Mouse (Mus musculus) layer of hippocampus, postnatal 10 days (tissue): ENCODE results near the gene Ptar1. TPM values are rescaled to one million over a fixed set of nuclear protein-coding genes. Genes with fewer than 3 reads are reported as not detected.
A peak's percentile ranks its signal among the peaks of the same experiment; 100 is the strongest.
"Not testable (repeated sequence)": the region's sequence is repeated elsewhere in the genome, so short reads cannot be mapped to it uniquely, and the experiment has no call there.

ENCODE experiments used
- DNase-seq, 2 experiments: peaks; one replicate each; pipeline ENCODE4 v3.0.0; 2021; ENCODE audit warnings: low spot score in 2 of 2
- long read RNA-seq: library from polyadenylated mRNA; stranded (forward); transcript quantifications from one replicate; pipeline ENCODE4 v2.0.0, GENCODE M21; 2023
- total RNA-seq, 2 experiments: library from RNA; stranded (reverse); gene quantifications; 2 replicates each; pipeline ENCODE4 v1.2.3; 2021

The Ptar1 gene
- 10 to 100 TPM; 41.9 to 47.8 TPM for total RNA-seq
- long read RNA-seq, full-length matches to known transcripts: 1 of 7 reads
- long read RNA-seq, partial matches to known transcripts: 1 of 7 reads
- long read RNA-seq, other reads (novel, unspliced or antisense): 5 of 7 reads

GRCm38 (mm10) chr19:23687296-23688021 lies at the start of gene Ptar1:
Gene Ptar1, plus strand, starts transcription at chr19:23687429.
- peak; percentile 88 to 93 for DNase-seq

- no peak for DNase-seq
Measured at GRCm38 (mm10) chr19:23643819-23644218, 43.4 kb upstream of the Ptar1 start.

GRCm38 (mm10) chr19:23645347-23645746 lies 41.9 kb upstream of the Ptar1 start:
- no peak for DNase-seq

DNA sequence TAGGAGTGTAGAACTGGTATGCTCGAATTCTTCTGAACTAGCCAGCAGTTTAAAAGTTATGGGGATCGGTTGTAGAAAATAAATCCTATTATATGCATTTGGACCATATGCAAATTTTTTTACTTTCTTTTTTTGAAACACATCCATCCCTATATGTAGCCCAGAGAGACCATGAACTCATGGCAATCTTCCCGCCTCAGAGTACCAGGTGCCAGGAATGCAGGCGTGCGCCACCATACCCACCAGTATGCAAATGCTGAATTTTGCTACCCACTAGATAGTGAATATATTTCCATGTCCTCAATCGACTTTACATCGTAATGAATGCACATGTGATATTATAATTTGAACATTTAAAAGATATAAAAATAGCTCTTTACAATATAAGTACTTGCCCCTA lies 39.9 kb upstream of the Ptar1 start:
- no peak for DNase-seq

DNA sequence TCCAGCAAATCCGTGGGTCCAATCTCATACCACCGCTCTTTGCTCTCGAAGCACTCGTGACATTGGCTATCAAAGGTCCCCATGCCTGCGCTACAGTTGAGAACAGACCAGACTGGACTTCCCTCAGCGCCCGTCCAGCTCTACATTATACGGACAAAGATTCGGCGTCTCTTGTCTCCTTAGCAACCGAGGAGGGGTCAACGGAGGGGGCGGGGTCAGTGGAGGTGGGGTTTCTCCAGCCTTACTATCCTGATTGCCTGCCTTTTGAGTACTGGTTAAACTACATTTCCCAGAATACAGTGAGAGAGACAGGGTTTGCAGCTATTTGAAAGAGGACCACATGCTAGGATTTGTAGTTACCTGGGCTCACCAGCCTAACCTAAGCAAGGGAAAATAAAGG lies 34.6 kb upstream of the Ptar1 start, which contains the start of gene 1700028P14Rik:
Gene 1700028P14Rik, minus strand, starts transcription at position 169 of the 400 bp plus-strand sequence.
- DNase-seq: peak; percentile 50 to 63

DNA sequence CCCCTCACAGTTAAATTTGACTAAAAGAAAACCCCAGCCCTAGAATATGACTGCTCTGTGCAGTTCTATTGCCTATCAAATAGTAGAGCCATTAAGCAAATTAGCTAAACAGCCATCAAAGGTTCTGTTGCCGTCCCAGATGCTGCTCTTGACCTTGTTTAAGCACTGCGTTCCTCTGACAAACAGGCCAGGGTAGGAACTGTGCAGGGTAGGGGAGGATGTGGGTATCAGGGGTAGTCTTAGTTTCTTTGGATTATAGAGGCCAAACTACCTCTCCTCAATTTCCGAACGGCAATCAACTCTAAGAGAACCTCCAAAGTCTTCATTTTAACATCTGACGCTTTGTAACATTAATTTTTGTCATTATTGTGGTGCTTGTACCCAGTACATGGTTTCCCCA lies 34.1 kb upstream of the Ptar1 start:
- DNase-seq: no peak

- DNase-seq: no peak
Measured at GRCm38 (mm10) chr19:23657261-23657932, 29.8 kb upstream of the Ptar1 start.

DNA sequence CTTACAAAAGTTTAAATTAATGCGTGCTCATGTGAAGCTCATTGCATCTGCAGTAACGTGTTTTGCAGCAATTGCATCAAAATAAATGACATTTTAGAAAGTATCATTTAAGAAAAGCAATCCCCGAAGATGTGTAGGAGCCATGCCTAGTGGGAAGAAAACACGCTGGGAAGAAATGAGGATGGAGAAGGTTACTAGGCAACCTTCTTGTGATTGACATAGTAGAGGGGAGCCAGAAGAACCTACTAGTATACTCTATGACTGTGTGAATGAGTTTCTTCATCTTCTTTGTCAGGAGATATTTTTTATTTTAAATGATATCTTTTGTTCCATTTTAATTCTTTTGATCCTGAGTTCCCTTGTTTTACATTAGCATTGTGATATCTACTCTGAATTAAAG lies 28.9 kb upstream of the Ptar1 start:
- DNase-seq: no peak

DNA sequence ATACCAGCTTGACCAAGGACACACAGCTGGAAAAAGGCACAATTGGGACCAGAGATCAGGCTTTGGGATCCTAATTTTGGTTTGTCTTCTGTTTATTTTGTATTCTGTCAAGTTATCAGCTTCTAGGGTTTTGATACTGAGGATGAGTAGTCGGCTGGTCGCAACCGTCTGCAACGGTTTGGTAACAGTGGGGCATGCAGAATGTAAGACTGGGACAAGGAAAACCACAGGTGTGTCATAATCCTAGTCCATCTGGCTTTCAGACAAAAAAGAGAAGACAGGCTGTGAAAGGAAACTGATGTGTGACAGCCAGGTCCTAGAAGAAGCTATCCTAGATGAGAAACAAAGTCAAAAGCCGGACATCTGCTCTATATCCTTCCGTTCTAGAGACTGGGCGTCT lies 23.1 kb upstream of the Ptar1 start:
- DNase-seq: no peak

DNA sequence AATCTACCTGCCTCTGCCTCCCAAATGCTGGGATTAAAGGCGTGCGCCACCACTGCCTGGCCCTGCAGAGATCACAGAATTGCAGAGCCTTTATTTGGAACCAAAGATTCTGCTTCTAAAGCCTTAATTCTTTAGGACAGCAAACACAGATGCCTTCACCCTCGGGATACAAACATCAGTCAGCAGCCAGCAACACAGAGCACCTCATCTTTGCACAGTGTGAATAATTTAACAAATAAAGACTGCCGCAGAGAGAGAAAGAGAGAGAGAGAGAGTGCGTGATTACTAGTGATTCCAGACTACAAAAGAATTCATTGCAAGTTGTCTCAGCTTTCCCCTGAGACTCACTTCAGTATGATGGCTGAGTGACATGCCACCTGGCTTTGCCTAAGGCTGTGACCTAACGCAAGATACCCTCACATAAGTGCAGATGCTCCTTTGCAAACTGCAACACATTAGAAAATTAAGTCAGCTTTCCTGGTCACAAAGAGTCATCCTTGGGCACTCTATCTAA lies 19.0 kb upstream of the Ptar1 start:
- no peak for DNase-seq

GRCm38 (mm10) chr19:23673021-23673420 lies 14.2 kb upstream of the Ptar1 start:
- no peak for DNase-seq

DNA sequence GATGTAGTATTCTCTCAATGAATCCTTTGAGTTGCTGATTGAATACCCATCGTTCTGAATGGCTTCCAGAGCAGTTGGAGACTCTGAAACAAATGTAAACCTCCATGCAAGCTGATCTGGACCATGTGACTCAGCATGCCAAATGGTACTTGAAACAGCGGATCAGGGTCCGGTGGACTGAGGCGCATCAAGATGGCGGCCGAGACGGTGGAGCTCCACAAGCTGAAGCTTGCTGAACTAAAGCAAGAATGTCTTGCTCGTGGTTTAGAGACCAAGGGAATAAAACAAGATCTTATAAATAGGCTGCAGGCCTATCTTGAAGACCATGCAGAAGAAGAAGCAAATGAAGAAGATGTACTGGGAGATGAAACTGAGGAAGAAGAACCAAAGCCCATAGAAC lies 11.6 kb upstream of the Ptar1 start:
- not testable (repeated sequence) for DNase-seq

DNA sequence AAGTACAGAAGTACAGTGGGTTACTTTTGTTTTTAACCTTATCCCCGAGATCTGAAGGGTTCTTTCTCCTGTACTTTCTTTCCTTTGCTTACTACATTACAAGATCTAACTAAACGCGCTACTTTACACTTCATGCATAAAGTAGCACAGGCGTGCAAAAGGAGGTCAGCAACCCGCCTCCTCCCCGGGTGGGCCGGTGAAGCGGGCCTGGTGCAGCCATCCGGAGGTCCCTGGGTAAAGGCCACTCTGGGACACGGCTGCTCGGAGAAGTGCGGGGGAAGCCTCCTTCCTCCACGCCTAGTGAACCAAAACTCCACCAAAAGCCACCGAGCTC lies 300 bp upstream of the Ptar1 start:
- no peak for DNase-seq

- peak; percentile 11 to 21 for DNase-seq
Measured at GRCm38 (mm10) chr19:23688421-23688946, 1.3 kb downstream of the Ptar1 start.

DNA sequence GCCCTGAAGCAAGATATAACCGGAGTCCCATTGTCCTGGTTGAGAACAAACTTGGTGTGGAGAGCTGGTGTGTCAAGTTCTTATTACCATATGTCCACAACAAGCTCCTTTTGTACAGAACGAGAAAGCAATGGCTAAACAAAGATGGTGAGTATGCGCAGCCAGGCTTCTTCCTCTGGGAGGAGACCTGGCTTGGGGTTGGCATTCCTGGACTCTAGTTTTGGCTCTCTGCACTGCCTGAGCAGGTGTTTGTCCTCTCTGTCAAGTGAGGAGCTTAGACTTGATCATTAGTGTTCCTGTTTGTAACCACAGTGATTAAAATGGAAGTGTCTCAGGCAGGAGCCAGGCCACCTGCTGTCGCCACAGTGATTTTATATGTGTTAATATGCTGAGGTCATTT lies 7.1 kb downstream of the Ptar1 start:
- DNase-seq: peak in 1 of 2 experiments; percentile 17

DNA sequence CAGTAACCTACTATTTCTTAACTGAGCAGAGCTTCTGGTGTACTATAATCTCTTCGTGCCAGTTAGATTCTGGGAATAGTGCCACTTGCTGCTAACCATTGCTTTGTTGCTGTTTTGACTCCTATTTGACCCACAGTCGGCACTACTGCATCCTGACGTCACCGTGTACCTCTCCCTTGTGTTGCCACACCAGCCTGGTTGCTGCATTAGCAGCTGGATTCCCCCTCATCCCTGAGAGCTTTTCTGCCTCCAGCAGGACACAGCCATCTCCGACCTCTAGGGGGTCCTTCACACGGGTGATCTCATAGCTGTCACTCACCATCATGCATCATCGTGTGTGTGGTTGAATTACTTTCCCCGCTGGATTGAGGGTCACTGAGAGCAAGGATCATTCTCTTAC lies 10.6 kb downstream of the Ptar1 start:
- DNase-seq: no peak

- DNase-seq: no peak
Measured at GRCm38 (mm10) chr19:23698366-23698765, 11.1 kb downstream of the Ptar1 start.

DNA sequence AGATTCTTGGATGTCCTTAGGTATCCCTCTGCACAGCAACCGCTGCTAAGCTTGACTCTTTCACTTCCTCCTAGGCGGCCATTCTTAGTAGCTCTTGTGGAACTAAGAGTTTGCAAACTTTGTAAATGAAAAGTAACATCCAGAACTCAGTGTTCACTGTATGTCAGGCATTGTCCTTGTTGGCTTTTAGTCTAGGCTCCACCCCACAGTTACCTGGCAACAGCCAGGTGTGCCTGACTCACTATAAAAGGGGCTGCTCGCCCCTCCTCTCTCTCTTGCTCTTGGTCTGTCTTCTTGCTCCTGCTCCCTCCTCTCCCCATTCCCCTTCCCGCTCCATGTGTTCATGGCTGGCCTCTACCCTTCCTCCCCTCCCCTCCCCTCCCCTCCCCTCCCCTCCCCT lies 11.9 kb downstream of the Ptar1 start:
- no peak for DNase-seq

GRCm38 (mm10) chr19:23702896-23703295 lies 15.7 kb downstream of the Ptar1 start:
- DNase-seq: no peak

DNA sequence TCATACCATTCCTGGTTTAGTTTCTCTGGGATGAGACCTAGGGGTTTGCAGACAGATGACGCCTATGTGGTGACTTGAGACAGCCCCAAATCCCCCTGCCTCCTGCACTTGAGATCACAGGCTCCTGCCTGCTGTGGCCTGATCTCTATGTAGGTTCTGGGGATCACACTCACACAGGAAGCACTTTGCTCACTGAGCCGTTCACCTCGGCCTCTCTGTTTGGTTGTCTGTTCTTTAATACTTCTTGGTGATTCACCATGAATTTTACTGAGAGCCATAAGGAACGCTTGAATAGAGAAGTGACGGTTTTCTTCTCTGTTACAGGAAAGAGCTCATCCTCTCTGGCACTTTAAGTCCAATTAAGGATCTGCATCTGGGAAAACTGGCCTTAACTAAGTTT lies 18.2 kb downstream of the Ptar1 start:
- DNase-seq: no peak

- no peak for DNase-seq
Measured at GRCm38 (mm10) chr19:23746506-23746905, 59.3 kb downstream of the Ptar1 start.

DNA sequence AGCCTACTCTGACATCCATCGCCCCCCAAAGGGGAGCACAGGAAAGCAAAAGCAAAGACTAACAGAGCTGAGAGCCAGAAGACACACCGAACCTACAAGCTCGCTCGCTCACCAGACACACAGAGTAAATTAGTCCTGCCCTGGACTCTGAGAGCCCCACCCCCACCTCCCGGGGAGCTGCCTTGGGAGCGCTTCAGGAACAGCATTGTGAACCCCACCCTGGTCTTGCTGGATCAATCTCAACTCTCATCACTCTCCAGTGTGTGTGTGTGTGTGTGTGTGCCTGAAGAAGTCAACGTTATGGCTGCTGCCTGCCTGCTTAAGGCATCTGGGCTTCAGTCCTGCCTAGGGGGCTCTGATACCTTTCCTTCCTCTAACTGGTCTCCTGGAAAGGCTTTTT lies 69.8 kb downstream of the Ptar1 start:
- peak; percentile 13 to 37 for DNase-seq
